Mouse (Mus musculus) urinary bladder, adult 18-20 months (tissue): ENCODE data around the gene Pcbd2.
A peak's percentile ranks its signal among the peaks of the same experiment; 100 is the strongest.

Source experiments
- DNase-seq, 2 experiments: peaks; one replicate each; pipeline ENCODE4 v3.0.0; 2022; ENCODE audit warnings: low spot score in 2 of 2, mixed read lengths in 2 of 2

Pcbd2 gene

GRCm38 (mm10) chr13:55733628-55734502 is 6.7 kb downstream of the Pcbd2 start:
- peak; percentile 21 to 33 for DNase-seq

DNA sequence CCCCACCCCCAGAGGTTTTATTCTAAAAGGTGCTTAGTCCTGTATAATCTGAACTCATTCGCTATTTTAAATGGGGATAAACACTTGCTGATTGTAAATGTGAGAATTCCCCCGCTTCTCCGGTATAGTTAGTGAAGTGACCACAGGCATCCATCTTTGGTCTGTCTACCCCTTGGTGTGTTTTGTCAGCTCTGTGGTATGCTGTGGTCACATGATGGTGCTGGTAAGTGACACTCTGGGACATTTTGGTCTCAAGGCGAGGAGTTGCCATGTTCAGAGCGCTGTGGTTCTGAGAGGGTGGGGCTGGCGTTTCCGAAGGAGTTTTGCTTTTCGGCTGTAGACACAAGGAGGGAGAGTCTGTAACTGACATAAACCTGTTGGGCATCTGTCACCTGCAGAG is 10.7 kb downstream of the Pcbd2 start:
- DNase-seq: no peak

GRCm38 (mm10) chr13:55742306-55742705 is 15.1 kb downstream of the Pcbd2 start:
- DNase-seq: no peak

- no peak for DNase-seq
Measured at GRCm38 (mm10) chr13:55754380-55754779, 27.2 kb downstream of the Pcbd2 start.

- no peak for DNase-seq
Measured at GRCm38 (mm10) chr13:55756789-55757188, 29.6 kb downstream of the Pcbd2 start.

GRCm38 (mm10) chr13:55757645-55758044 is 30.5 kb downstream of the Pcbd2 start:
- DNase-seq: no peak

DNA sequence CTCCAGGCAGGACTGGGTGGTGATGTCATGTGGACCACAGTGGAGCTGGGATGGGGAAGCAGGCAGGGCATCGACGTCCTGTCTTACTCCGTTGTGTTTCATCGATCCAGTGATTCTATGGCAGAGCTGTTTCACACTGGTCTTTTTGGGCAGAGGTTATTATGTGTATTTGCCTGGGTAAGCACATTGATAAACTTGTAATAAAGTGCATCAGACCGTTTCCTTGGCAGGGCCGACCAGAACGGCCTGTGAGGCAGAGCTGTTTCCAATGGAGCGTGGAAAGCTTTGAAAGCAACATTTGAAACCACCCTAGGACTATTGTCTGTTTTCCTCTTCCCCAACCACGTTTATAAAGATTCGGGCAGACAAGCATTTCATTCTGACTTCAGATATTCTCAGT is 33.4 kb downstream of the Pcbd2 start:
- no peak for DNase-seq

- DNase-seq: no peak
Measured at GRCm38 (mm10) chr13:55761486-55761885, 34.3 kb downstream of the Pcbd2 start.

- DNase-seq: no peak
Measured at GRCm38 (mm10) chr13:55774352-55774751, 47.2 kb downstream of the Pcbd2 start.

DNA sequence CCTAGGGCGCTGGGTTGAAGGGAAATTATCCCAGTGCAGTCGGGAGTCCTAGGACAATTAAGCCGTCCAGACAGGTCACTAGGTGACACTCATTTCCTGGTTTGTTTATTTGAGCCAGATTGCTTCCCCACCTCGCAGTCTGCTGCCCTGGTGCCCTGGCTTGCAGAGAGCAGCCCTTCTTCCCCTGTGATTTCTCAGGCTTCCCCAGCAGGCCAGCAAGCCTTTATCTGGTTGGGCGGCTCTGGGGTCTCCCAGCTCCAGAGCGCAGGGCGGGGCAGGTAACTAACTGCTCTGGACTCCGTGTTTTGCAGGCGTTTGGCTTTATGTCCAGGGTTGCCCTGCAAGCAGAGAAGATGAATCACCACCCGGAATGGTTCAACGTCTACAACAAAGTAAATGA is 47.9 kb downstream of the Pcbd2 start:
- DNase-seq: no peak

- no peak for DNase-seq
Measured at GRCm38 (mm10) chr13:55784268-55784667, 57.1 kb downstream of the Pcbd2 start, which contains the start of gene Catsper3. Gene Catsper3 (plus strand): TSS chr13:55784568.

GRCm38 (mm10) chr13:55786120-55786519 is 59.0 kb downstream of the Pcbd2 start:
- no peak for DNase-seq

GRCm38 (mm10) chr13:55801246-55801645 is 74.1 kb downstream of the Pcbd2 start:
- no peak for DNase-seq

GRCm38 (mm10) chr13:55803973-55804372 is 76.8 kb downstream of the Pcbd2 start:
- DNase-seq: no peak

DNA sequence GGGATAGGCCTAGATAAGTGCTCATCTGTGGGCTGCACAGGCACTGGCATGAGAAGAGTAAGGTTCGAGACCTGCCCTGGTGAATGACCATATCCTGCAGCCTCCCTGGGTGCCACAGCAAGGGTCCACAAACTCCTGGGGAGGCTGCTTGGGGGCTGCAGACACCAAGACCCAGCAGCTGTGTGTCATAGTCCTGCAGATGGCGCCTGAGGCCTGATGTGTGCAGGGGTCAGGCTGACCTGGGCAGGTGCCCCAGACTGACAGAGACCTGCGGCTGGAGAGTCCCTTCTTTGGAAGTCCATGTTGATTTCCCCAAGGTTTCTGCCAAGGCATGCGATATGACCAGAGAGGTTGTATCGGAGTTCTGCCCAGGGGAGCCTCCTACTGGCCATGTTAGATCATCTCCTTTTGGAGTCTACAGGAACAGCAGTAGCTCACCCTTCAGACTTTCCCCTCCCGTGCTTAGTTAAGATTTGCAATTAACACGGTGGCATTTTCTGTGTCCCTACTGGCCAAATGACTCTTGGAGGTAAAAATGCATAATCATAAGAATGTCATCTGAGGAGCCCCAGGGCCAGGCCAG is 82.0 kb downstream of the Pcbd2 start:
- no peak for DNase-seq

DNA sequence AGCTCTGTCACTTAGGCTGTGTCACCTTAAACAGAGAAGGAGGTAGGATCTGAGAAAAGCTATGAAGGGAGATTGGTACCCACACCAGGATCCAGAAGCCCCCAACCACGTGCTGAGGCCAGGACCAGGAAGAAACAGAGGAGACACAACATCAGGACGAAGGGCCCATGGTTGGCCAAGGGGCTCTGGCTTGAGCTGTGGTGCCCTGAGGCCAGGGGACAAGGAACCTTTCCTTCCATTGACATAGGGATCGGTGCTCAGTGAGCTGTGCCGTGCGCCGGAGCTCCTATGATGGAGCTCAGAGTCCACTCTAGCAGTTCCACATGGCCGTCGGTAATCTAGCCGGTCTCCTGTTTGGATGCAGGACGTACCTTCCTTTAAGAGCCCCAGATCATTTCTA is 82.5 kb downstream of the Pcbd2 start:
- no peak for DNase-seq

DNA sequence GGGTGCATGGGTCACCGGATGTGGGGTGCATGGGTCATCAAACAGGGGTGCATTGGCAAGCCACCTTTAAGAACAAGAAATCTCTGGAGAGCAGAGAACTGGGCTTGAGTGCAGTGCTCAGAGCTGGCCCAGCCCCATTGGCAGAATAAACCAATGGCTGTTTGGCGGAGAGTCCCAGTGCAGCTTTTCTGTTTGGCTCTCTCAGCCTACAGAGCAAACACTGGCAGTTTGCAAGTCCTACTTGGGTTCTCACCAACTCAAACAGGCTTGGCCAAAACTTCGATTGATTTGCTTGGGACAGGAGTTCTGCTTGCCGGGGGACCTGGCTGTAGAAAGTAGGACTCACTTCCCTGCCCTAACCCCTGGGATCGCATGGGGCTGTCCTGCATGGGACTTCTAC is 83.8 kb downstream of the Pcbd2 start:
- DNase-seq: no peak

DNA sequence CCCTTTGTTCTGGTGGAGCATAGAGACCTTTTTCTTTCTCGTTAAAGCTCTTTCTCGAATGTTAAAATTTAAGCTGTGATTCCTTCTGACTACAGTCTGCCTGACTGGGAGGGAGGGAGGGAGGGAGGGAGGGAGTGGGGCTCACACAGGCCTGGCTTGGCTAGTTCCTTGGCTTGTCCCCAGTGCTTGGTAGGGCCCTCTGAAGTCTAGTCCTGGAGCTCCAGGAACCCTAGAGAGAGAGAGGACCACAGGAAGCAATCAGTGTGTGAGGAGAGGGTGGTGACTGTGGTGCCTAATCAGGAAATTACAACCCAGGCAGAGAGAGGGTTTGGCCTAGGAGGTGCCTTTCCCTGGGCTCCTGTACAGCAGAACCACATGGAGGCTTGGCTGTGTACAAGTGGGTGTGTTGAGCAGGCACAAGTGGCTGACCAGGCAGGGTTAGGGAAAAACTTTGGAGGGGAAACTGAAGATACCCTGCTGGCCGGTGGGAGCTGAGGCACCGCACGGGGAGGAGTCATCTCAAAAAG is 86.4 kb downstream of the Pcbd2 start:
- no peak for DNase-seq

GRCm38 (mm10) chr13:55814834-55815233 is 87.7 kb downstream of the Pcbd2 start:
- no peak for DNase-seq

GRCm38 (mm10) chr13:55822499-55822898 is 95.3 kb downstream of the Pcbd2 start:
- no peak for DNase-seq

- no peak for DNase-seq
Measured at GRCm38 (mm10) chr13:55824151-55824945, 97.2 kb downstream of the Pcbd2 start.

GRCm38 (mm10) chr13:55825245-55825681 is 98.1 kb downstream of the Pcbd2 start:
- no peak for DNase-seq
